Mouse (Mus musculus) A20 (cell line): ENCODE measurements around the gene Pik3r2.

Experiments
- DNase-seq: peaks from one replicate; pipeline ENCODE4 v3.0.0-alpha.2; 2011; ENCODE audit warnings: low read depth, low spot score

The Pik3r2 gene

DNA sequence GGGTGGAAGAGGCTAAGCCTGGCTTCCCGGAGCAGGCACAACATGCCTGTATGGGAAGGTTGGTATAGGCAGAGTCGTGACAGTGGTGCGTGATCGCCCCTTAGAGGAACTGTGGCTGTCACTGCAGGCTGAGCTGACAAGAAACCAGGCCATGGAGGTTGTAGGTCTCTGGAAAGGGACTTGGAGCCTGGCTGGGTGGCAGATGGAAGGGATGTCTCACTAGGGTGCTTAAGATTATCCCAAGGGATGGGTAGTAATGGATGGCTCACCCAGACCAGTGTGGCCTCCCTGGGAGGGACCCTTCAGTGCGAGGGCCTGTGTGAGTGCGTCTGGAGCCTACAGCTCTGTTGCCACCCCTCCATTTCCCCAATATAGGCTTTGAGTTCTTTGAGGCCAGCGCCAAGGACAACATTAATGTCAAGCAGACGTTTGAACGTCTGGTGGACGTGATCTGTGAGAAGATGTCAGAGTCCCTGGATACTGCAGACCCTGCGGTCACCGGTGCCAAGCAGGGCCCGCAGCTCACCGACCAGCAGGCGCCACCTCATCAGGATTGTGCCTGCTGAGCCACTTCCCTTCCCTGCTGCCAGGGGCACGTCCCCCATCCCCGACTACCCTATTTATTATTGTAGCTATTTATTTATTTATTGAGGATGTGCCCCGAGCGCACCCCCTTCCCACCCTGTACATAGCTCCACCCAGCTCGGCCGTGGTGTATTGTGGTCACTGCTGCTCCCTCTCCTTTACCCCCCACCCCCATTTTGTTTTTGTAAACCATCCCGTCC lies 18.8 kb downstream of the Pik3r2 start:
- DNase-seq: peak; percentile 63

DNA sequence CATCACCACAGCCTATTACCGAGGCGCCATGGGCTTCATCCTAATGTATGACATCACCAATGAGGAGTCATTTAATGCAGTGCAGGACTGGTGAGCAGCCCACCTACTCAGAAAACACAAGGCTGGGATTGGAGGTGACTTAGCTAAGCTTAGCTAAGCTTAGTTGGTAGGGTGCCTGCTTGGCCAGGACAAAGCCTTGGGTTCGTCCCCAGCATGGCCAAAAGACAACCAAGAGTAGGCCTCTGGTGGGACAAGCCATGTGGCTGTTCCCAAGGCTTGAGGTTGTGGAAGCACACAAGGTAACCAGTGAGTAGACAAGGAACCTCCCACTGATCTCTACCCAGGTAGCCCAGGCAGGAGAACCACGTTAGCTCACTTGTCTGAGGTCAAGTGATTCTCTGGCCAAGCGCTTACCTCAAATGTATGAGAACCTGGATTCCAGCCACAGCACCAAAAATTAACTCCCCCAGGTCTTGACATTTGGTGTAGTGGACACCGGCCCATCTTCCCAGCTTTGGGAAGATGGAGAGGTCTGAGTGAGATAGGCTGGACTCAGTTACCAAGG lies 20.0 kb downstream of the Pik3r2 start:
- no peak for DNase-seq

DNA sequence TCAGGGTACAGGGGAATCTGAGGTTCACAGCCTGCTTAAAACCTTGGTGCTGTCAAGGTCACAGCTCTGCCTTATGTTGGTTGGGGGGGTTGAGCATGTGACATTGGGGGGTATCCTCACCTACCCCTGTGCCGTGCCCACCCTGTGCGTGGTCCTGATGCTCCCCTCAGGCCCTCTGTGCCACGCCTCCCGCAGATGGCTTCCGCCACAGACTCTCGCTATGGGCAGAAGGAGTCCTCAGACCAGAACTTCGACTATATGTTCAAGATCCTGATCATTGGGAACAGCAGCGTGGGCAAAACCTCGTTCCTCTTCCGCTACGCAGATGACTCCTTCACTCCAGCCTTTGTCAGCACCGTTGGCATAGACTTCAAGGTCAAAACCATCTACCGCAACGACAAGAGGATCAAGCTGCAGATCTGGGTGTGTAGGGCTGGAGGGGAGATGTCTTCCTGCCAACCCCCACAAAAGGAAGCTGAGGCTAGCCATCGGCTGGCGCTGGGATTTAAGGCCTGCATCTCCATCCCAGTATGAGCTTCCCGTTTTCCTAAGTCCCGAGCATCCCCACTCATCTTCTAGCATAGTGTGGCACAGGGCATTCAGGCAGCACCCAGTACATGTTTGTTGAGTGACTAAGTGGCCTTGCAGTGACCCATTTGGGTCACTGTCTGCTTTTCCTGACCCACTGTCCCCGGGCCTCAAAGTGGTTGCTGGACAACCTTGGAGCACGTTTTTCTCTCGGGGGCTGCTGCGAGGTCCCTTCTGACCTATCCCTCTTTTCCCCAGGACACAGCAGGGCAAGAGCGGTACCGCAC lies 20.6 kb downstream of the Pik3r2 start:
- DNase-seq: no peak

DNA sequence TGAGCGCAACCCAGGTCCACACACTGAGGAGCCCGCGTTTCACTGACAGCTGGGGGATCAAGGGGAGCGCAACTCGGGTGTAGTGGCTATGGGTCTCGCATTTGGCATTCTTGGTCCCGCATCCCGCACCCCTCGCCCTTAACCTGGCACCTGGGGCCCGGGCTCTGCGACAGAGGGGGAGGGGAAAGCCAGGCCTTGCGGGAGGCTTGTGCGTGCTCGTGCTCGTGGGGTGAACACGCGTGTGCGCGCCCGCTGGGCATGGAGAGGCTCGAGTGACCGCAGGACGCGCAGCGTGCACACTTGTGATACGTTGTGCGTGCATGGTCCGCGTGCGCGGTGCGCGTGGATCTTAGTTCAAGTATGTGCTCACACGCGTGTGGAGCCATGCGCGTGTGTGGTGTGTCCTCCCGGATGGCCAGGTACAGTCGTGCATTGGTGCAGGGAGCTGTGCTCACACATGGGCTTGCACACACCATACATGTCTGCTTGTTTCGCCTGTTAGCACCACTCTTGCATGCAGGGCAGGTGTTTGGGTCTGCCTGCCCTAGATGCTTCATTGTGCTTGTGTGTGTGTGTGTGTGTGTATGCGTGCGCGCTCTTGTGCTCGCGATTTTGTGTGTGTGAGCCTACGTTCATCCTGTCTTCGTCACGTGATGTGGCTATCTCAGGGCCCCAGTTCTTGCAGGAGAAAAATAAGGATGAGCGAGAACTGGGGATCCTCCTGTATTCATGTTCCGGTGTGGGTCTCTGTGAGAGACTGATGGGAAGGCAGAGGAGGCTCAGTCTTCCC lies 21.4 kb downstream of the Pik3r2 start:
- DNase-seq: peak; percentile 50

DNA sequence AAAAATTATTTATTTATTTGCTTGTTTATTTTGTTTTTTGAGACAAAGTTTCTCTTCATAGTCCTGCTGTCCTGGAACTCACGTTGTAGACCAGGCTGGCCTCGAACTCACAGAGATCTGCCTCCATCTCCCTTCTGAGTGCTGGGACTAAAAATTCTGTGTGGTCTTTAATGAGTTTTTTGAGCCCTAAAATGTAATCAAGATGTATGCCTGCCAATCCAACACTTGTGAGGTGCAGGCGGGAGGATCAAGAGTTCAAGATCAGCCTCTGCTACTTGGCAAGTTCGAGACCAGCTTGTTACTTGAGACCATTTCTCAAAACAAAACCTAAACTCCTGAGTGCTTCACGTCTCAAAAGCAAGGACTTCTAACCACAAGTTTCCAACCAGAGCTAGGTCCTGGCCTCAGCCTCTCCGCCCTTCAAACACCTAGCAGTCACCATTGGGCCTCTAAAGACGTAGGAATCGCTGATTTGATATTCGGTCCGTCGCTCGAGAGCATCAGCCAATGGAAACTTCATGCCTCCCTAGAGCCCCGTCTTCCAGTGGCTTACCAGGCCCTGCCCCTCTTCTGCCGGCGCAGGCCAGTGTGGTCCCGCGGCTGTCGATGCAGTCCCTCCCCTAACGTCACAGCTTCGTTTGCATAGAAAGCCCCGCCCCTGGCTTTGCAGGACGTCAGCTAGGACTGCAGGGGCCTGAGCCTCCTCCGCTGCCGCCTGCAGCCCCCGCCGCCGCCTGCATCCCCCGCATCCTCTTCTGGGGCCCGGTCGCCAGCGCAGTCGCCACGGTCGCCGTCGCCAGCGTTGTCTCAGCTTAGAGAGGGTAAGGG lies 22.3 kb downstream of the Pik3r2 start, which contains the start of gene Rab3a:
TSS of gene Rab3a (plus strand) at position 637 of the 828 bp plus-strand sequence.
- peak; percentile 99 for DNase-seq

DNA sequence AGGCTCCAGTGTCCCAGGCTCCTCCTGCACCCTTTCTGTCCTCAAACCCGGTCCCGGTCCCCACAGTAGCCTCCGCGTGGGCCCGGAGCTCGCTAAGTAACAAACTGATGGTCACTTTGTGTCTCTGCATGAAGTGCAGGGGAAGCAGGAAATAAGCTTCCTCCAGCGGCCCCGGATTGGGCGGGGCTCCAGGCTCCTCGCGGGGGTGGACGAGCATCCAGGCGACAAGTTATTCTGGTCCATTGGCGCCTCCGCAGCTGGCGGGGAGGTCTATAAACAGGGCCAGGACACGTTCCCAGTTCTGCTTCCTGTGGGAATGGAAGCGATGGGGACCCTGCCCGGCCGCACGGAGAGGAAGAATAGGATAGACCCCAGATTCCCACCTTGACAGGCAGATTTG lies 23.4 kb downstream of the Pik3r2 start:
- peak; percentile 82 for DNase-seq

DNA sequence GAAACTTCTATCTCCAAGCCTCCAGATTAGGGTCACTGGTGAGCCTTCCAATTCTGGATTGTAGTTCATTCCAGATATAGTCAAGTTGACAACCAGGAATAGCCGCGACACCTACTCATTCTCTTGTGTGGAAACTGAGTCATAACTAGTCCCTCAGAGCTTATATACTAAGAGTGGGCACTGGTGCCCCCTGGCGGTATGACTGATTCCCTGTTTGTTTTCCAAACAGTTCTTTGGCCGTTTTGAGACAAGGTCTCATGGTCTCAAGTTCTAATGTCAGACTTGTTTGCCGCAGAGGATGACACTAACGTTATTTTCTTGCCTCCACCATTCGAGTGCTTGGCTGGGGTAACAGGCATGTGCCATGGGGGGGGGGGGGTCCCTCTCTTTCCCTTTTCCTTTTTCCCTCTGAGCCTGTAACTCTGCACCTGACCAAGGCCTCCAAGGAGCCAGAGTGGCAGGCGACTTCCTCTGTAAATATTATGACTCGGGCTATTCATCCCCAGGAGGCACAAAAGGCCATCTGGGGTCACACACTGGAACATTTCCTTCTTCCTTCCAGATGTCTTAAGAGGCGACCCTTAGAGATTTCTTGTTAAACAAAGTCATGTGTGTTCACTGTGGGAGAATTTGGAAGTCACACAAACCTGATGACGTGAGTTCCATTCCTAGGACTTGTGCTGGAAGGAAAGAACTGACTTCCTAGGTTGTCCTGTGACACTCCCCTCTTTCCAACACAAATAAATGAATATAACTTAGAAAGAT lies 24.3 kb downstream of the Pik3r2 start:
- DNase-seq: peak; percentile 84

DNA sequence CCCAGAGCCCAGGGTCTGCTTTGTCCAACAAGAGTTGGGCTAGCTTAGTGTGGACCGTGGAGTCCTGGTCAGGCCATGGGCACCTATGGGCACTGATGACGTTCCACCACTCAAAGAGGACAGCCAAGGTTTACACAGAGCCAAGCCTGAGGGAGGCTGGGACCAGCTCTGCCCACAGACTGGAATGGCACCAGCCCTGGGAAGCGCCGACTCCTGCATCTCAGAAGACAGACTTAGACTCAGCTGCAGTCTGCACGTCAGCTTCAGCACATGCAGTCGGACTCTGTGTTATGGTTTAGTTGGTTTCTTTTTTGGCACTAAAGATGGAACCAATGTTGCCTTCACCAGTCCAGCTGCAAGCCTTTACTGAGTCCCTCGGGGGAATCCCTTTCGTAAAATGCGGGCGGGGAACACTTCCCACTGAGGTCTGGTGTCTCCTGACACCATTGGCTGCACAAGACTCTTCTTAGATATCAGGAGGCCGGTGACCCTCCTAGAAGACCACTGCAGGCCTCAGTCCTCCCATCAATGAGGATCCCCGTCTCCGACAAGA lies 26.3 kb downstream of the Pik3r2 start:
- no peak for DNase-seq

DNA sequence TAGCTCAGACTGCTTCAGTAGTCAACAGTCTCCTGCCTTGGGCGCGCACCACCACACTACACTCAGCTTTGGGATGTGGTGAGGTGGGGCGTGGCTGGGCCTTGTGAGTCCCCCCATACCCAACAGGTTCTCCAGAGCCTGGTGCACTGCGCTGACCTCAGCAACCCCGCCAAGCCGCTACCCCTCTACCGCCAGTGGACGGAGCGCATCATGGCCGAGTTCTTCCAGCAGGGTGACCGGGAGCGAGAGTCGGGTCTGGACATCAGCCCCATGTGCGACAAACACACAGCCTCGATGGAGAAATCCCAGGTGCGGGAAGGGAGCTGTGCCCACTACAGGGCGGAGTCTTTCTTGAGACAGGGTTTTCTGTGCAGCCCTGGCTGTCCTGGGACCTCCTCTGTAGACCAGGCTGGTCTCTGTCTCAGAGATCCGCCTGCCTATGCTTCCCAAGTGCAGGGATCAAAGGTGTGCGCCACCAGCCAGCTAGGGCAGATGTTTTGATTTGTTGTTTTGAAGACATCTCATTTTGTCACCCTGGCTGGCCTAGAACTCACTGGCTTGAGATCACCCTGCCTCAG lies 27.3 kb downstream of the Pik3r2 start:
- DNase-seq: no peak

DNA sequence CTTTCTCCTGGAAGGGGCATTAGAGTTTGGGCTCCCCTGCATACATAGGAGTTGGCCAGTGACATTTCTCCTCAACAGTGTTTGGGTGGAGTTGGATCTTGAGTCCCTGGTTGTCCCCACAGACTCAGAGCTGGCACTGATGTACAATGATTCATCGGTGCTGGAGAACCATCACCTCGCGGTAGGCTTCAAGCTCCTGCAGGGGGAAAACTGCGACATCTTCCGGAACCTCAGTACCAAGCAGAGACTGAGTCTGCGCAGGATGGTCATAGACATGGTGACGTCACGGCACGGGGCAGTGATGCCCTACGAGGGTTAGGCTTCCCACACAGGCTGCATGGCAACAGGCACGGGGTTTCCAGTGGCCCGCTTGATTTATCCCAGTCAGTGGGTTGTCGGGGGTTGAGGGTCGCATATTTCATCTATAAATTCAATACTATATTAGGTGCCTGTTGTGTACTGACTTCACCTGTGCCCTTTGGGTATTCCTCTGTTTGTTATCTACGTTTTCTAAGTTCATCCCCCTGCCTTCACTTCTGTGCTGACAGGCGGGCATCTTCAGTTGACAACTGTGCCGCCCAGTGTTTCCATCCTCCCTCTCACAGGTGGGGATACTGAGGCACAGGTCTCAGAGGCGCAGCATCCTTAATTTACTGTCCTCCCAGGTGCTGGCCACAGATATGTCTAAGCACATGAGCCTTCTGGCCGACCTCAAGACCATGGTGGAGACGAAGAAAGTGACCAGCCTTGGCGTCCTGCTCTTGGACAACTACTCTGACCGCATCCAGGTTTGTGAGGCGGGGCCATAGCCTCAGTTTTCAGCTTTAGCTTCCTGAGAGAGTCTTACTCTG lies 28.0 kb downstream of the Pik3r2 start:
- DNase-seq: no peak

DNA sequence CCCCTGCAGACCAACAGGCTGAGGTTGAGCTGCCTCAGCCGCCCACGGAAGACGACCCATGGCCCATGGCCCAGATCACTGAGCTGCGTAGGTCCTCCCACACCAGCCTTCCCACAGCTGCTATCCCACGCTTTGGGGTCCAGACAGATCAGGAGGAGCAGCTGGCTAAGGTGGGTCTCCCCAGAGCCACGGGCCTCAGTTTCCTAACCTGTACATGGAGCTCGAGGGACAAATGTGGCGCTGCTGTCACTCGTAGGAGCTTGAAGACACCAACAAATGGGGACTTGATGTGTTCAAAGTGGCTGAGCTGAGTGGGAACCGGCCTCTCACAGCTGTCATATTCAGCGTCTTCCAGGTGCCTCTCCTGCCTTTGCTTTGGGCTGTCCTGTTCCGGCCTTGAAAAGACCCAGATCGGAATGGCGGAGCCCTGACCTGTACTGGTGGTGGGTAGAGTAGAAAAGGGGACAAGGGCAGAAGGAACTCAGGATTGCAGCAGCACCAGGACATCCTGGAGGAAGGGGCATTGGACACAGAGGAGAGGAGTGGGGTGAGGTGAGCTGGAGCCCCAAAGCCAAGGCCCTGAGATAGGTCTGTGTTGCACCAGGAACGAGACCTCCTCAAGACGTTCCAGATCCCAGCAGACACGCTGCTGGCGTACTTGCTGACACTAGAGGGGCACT lies 29.2 kb downstream of the Pik3r2 start:
- DNase-seq: no peak

DNA sequence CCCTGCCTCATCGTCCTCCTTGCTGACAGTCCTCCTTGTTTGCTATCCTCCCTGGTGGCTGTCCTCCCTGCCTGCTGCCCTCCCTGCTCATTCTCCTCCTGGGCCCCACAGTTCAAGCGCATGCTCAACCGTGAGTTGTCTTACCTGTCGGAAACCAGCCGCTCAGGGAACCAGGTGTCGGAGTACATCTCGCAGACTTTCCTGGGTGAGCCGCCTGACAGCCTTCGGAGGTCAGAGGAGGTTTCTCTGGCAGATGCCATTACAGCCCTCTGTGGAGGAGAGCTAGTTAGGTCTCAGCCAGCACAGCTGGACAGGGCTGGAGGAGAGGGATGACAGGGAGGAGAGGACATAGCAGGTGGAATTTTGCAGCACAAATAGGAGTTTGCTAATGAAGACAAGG lies 29.8 kb downstream of the Pik3r2 start:
- no peak for DNase-seq

DNA sequence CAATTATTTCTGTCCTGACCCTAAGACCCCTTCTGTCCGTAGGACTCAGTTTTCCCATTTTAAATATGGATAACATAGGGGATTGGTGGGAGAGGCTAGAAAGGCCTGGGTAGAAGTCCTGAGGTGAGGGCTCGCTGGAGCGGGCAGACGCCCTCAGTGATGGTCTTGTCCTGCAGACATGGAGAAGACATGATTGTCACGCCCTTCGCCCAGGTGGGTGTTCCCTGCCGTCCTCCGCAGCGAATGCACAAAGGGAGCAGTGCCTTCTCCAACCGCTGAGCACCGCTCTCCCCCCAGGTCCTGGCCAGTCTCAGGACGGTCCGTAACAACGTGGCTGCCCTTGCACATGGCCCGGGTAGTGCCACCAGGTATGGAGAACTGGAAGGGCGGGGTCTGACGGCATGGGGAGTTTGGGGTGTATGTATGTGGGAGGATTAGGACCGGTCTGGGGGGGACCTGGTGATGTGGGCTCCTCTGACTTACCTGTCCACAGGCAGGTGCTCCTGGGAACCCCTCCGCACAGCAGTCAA lies 30.8 kb downstream of the Pik3r2 start:
- DNase-seq: no peak

DNA sequence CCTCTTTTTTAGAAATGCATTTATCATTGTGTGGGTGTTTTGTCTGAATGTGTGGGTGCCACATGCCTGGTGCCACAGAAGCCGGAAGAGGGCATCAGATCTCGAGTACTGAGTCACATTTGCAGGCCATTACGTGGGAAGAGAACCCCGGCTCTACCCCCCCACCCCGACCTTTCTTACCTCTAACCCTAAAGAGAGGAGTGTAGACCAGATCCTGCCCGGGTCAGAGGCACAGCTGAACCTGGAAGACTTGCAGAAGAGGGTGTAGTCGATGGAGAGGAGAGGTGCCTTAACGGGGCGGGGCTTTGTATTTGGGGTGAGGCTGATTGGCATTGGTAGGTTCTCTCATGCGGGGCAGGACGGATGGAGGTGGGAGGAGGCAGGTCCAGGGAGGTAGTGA lies 31.7 kb downstream of the Pik3r2 start:
- DNase-seq: peak; percentile 86

DNA sequence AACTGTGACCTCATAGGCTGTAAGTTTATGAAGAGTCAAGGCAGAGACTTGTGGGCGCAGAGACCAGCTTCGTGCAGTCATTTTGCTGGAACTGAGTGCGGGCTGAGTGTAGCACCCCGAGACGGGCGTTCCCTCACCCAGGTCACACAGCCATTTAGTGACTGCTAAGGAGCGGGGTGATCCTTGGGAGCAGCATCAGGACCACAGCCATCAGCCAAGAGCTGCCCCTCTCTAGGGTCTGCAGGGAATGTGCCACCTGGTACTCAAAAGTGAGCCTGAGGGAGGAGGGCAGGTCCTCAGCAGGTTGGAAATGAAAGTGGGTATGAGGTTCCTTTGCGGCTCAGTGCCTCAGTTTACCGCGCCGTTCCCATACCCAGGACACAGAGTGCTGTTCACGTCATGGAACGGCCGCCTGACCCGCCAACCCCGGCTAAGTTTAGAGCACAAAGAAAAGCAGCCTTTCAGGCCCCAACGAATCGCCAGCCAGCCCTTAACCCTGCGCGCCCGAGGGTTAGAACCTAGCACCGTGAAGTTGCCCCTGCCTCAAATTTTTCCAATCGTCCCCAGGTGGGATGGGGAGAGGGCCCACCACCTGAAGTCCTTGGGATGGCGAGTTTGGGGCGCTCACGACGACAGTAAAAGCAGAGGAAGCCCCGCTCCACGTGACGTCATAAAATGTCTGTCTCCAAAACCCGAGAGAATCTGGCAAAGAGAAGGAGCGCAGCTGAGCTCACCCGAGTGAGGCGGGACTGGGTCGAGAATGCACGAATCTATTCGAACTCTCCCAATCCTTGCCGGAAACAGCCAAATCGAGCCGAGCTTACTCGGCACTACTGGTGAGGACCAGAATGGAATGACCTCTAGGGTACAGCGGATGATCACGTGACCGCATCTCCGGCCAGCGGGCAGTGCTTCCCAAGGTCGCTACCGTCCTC lies 32.6 kb downstream of the Pik3r2 start:
- peak; percentile 56 for DNase-seq

DNA sequence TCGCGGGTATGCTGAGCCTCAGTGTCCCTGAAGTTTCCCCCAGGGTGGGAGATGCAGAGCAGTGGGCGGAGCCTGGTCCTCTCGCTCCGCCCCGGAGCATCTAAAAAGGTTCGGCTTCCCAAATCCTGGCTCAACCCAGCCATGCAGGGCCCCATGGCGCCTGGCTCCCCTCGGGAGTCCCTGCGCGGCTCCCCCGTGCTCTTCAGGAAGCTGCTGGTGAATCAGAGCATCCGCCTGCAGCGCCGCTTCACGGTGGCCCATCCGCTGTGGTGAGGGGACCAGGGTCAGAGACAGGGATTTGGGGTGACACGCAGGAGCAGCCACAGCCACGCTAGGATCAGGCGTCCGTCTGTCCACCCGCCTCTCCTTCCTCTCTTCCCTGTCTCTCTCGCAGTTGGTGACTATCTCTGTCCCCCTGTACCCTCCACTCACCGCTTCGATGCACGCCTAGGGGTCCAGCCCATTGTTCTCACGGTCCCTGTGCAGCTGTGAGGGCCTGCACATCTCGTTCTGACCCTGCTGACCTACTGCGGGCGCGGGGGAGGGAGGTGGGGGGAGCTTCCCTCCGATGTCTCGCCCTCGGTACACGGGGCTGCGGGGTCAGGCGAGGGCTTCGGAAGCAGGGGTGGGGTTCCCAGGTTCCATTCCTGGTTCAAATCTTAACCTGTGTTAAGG lies 33.4 kb downstream of the Pik3r2 start:
- no peak for DNase-seq
